Mouse (Mus musculus): ENCODE measurements around the gene Rsg1. TPM values are rescaled to one million over a fixed set of nuclear protein-coding genes. Genes with fewer than 3 reads are reported as not detected.

The Rsg1 gene
- polyA plus RNA-seq, 1 experiment from 2014 or later: 6.4 TPM

DNA sequence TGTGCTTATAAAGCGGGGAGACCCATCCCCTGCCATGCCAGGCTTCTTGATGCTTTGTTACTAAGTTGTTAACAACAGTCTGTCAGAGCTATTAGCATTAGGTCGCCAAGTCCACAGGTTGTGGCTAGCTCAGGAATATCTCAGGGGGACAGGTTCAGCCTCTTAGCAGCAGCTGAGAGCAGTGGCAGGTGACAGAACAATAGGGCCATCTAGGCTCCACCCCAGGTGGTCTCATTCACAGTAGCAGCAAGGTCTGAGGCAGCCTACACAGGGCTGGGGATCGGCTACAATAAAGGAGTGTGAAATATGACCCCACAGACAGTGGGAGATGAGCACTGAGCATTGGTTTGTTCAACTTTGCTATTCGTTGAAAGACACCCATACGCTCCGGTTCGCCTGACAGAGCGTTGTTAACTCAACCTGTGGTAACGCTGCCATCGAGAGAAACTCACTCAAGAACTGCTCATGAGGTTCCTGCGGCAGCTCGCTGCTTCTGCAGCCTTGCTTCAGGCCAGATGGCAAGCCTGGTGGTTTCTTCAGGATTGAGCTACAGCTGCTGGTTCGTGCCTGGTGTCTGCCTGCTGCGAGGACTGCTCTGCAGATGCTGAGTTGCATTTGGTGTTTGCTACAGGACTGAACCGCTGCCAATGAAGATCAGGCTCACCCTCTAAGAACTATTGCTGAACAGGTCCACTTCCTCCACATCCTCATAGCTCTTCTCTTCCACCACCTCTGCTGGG, 56.6 kb downstream of the Rsg1 start:
- no peaks in the 10 kb centered on the region for H3K36me3 ChIP-seq
- 61% methylated on average over 15 of the region's 15 CpGs for WGBS
- H3K4me3 ChIP-seq: no peak overlapping the region
- H3K4me2 ChIP-seq (replicated peaks): no peak overlapping the region
- peaks cover 16% of the 10 kb centered on the region for H3K27me3 ChIP-seq
- no peak overlapping the region for H3K9ac ChIP-seq (replicated peaks)
- H3K9me3 ChIP-seq: no peaks in the 10 kb centered on the region
- ATAC-seq (ENCODE audit: low FRiP score, low read depth): no peak
- peaks cover 24% of the 10 kb centered on the region for H3K4me1 ChIP-seq
- no peak overlapping the region; the same call in 1 of the 2 replicates for H3K27ac ChIP-seq (replicated peaks)

DNA sequence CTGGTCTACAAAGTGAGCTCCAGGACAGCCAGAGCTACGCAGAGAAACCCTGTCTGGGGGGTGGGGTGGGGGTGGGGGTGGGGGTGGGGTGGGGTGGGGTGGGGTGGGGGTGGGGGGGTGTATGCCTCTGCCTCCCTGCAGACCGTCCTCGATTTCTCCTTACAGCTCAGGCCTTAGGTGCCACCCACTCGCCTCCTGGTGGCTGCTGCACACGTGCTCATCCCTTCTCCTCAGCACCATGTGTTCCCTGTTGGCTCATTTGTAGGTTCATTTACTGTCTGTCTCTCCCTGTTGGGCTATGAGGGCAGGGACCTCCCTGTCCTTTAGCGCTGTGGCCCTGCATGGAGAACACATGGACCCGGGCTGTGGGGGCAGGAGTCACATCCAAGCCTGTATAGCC, 57.5 kb downstream of the Rsg1 start:
- Histone ChIP-seq H3K36me3 (no peaks in the 10 kb centered on the region), H3K27me3 (peaks cover 16% of the 10 kb centered on the region), H3K4me1 (peaks cover 26% of the 10 kb centered on the region), H3K4me3 (no peak overlapping the region), H3K9ac (replicated peaks) (no peak overlapping the region), H3K9me3 (no peaks in the 10 kb centered on the region), H3K4me2 (replicated peaks) (no peak overlapping the region), H3K27ac (replicated peaks) (no peak overlapping the region)
- no peak for ATAC-seq (ENCODE audit: low FRiP score, low read depth)
- 86% methylated on average over 5 of the region's 7 CpGs for WGBS

DNA sequence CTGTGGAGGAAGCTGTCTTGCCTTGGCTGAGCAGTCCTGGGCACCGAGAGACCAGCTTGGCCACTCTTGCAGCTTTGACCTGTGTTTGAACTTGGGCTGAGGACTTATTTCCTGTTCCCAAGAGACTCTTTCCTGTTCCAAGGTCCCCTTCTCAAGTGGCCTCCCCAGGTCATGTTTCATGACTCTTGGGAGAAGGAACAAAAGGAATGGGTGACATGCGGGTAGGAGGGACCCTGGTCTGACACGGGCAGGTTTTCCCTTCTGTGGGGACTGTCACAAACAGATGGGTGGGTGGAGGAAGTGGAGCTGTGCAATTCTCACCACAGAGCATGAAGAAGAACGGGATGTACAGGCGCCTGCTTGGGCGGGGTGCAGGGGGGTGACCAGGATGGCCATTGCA, 58.0 kb downstream of the Rsg1 start:
- H3K36me3 ChIP-seq: no peaks in the 10 kb centered on the region
- no peak overlapping the region for H3K9ac ChIP-seq (replicated peaks)
- ATAC-seq (ENCODE audit: low FRiP score, low read depth): no peak
- peaks cover 26% of the 10 kb centered on the region for H3K4me1 ChIP-seq
- H3K4me2 ChIP-seq (replicated peaks): no peak overlapping the region
- peaks cover 16% of the 10 kb centered on the region for H3K27me3 ChIP-seq
- no peaks in the 10 kb centered on the region for H3K9me3 ChIP-seq
- H3K4me3 ChIP-seq: no peak overlapping the region
- 83% methylated on average over 6 of the region's 6 CpGs for WGBS
- no peak overlapping the region for H3K27ac ChIP-seq (replicated peaks)

DNA sequence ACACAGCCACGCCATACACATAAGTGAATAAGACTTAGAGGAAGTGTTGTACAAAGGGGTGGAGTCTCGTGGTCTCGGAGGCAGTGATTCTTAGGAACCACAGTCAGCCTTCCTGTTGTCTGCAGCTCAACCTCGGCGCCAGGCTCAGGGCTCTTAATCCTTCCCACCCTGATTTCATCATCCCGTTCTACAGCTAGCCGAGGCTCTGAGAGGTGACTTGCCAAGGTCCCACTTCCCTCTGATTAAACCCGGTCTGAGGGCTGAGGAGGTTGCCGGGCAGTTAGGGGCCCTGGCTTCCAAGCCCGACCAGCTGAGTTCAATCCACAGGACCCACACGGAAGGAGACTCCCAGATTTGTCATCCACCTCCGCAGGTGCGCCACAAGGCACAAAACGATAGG, 59.1 kb downstream of the Rsg1 start:
- H3K27me3 ChIP-seq: peaks cover 25% of the 10 kb centered on the region
- WGBS: 13% methylated on average over 14 of the region's 14 CpGs
- no peak overlapping the region for H3K27ac ChIP-seq (replicated peaks)
- peaks cover 30% of the 10 kb centered on the region for H3K4me1 ChIP-seq
- ATAC-seq (ENCODE audit: low FRiP score, low read depth): no peak
- peak overlapping the region; percentile 24 for H3K4me2 ChIP-seq (replicated peaks)
- no peaks in the 10 kb centered on the region for H3K36me3 ChIP-seq
- H3K4me3 ChIP-seq: no peak overlapping the region
- no peaks in the 10 kb centered on the region for H3K9me3 ChIP-seq
- no peak overlapping the region for H3K9ac ChIP-seq (replicated peaks)

DNA sequence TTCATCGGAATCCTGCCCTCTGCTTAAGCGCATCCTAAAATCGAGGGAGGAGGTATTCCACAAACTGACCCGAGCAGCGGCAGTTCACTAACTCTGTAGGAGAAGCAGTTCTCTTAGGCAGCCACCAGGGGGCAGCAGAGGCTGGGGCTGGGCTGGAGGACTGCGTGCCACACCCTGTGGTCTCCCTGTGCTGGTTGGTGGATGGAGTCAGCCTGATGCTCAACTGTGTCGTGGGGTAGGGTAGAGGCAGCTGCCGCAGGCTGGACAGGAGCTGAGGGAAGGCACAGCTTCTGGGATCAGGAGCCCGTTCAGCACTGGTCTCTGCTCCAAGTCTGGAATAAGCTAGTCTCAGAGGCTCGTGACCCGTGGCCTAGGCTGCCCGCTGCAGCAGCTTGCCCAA, 59.5 kb downstream of the Rsg1 start:
- Histone ChIP-seq H3K4me3 (no peak overlapping the region), H3K4me1 (peaks cover 34% of the 10 kb centered on the region), H3K9ac (replicated peaks) (no peak overlapping the region), H3K4me2 (replicated peaks) (peak overlapping the region; percentile 24), H3K9me3 (no peaks in the 10 kb centered on the region), H3K36me3 (no peaks in the 10 kb centered on the region), H3K27me3 (peaks cover 25% of the 10 kb centered on the region), H3K27ac (replicated peaks) (peak overlapping the region; percentile 83)
- ATAC-seq (ENCODE audit: low FRiP score, low read depth): peak; percentile 74
- WGBS: 16% methylated on average over 12 of the region's 12 CpGs

DNA sequence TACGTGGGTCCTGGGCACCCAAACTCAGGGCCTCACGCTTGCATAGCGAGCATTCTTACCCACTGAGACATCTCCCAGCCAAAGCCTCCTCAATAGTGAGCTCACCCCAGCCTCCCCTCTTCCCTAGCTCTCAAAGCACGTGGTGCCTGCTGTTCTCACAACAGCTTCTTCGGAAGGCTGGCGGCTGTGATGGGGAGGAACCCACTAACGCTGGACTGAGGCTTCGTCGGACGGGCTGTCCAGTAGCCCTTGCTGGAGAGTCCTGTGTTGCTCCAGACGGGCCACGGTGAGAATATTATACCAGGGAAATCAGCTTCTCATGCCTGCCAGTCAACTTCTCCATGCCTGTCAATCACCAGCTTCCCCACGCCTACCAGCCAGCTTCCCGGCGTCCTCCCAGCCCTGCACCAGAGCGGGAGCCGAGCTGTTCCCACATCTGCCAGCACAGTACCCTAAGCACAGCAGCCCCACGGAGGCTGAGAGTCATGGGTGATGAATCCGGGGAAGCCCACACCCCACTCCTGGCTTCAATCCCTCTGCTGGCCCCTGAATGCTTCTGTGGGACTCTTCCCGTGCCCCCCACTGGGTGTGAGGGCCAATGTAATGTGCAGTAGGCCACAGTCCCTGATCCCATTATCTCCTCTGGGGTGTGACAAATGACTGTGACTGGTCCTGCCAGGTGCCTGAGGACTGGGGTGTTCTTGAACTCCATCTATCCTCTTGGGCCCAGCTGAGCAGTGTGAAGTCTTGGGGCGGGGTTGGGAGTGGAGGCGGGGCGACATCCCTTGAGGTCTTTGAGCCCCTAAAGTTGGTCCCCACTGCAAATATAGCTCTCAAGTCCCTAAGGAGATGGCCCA, 61.0 kb downstream of the Rsg1 start:
- WGBS: 29% methylated on average over 23 of the region's 23 CpGs
- no peak overlapping the region for H3K4me3 ChIP-seq
- no peak overlapping the region for H3K9ac ChIP-seq (replicated peaks)
- peak; percentile 85 for ATAC-seq (ENCODE audit: low FRiP score, low read depth)
- peak overlapping the region; percentile 37 for H3K4me2 ChIP-seq (replicated peaks)
- H3K27ac ChIP-seq (replicated peaks): peak overlapping the region; percentile 83
- H3K9me3 ChIP-seq: no peaks in the 10 kb centered on the region
- H3K27me3 ChIP-seq: peaks cover 25% of the 10 kb centered on the region
- peaks cover 46% of the 10 kb centered on the region for H3K4me1 ChIP-seq
- no peaks in the 10 kb centered on the region for H3K36me3 ChIP-seq

Other genes starting within 250 kb of the Rsg1 start
- gene Atp13a2, start 227.1 kb upstream of the Rsg1 start, polyA plus RNA-seq (2016; fragmentation: Nextera tagmentation; extraction: Ambion mirVana): 93.4 and 97.2 TPM in 2 replicates
- 240 and 287 TPM in 2 replicates for gene Mfap2, start 203.5 kb upstream of the Rsg1 start, polyA plus RNA-seq (2016; fragmentation: Nextera tagmentation; extraction: Ambion mirVana)
- 14.2 and 15.9 TPM in 2 replicates for gene Crocc, start 153.4 kb upstream of the Rsg1 start, polyA plus RNA-seq (2016; fragmentation: Nextera tagmentation; extraction: Ambion mirVana)
- 54.7 and 56.8 TPM in 2 replicates for gene Necap2, start 135.6 kb upstream of the Rsg1 start, polyA plus RNA-seq (2016; fragmentation: Nextera tagmentation; extraction: Ambion mirVana)
- gene Spata21, start 125.6 kb upstream of the Rsg1 start, polyA plus RNA-seq (2016; fragmentation: Nextera tagmentation; extraction: Ambion mirVana): 0.31 TPM in 1 of 2 replicates, not detected in the other
- 28.5 and 33.9 TPM in 2 replicates for gene Szrd1, start 74.2 kb upstream of the Rsg1 start, polyA plus RNA-seq (2016; fragmentation: Nextera tagmentation; extraction: Ambion mirVana)
- 26.6 and 27.0 TPM in 2 replicates for gene Fbxo42, start 66.0 kb upstream of the Rsg1 start, polyA plus RNA-seq (2016; fragmentation: Nextera tagmentation; extraction: Ambion mirVana)
- gene Arhgef19, start 25.5 kb downstream of the Rsg1 start, polyA plus RNA-seq (2016; fragmentation: Nextera tagmentation; extraction: Ambion mirVana): 2.1 and 2.7 TPM in 2 replicates
- 6.5 and 7.8 TPM in 2 replicates for gene Epha2, start 87.3 kb downstream of the Rsg1 start, polyA plus RNA-seq (2016; fragmentation: Nextera tagmentation; extraction: Ambion mirVana)
- 3.5 and 3.8 TPM in 2 replicates for gene Fam131c, start 154.3 kb downstream of the Rsg1 start, polyA plus RNA-seq (2016; fragmentation: Nextera tagmentation; extraction: Ambion mirVana)
- not detected in 2 replicates for gene Clcnka, start 184.8 kb downstream of the Rsg1 start, polyA plus RNA-seq (2016; fragmentation: Nextera tagmentation; extraction: Ambion mirVana)
- not detected in 2 replicates for gene Clcnkb, start 202.1 kb downstream of the Rsg1 start, polyA plus RNA-seq (2016; fragmentation: Nextera tagmentation; extraction: Ambion mirVana)
- 0.13 TPM in 1 of 2 replicates, not detected in the other for gene Hspb7, start 206.8 kb downstream of the Rsg1 start, polyA plus RNA-seq (2016; fragmentation: Nextera tagmentation; extraction: Ambion mirVana)
- gene Srarp, start 222.1 kb downstream of the Rsg1 start, polyA plus RNA-seq (2016; fragmentation: Nextera tagmentation; extraction: Ambion mirVana): 0.20 TPM in 1 of 2 replicates, not detected in the other
- 61.1 and 63.8 TPM in 2 replicates for gene Zbtb17, start 230.7 kb downstream of the Rsg1 start, polyA plus RNA-seq (2016; fragmentation: Nextera tagmentation; extraction: Ambion mirVana)